Mouse (Mus musculus): ENCODE results near the gene Adcyap1r1.

DNA sequence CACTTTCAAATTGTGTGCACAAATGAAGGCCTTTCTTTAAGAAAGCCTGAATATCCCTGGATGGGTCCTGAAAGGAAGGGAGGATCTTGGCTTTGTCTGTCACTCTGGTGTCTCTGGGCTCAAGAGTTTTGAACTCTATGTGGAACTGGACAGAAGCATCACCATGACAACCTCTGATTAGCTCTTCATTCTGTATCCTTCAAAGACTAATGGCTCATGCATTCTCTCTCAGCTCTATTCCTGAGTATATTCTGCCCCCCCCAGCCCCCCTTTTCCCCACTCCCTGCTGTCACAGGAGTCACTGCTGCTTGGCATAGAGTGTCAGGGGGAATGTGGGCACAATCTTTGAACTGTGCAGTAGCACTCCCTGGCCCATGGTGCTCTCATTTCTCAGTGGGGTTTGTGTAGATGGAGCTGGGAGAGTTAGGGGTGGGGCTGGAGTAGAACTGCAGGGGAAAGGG is 14.6 kb downstream of the Adcyap1r1 start:
- TF ChIP-seq GATA1 (IDR thresholded peaks at IDR 0.05; ENCODE audit: low read length) (no peak), TAL1 (IDR thresholded peaks at IDR 0.05; ENCODE audit: low read length) (no peak)
